Mouse (Mus musculus): Measurements from ENCODE around the gene Mief2. TPM values are rescaled to one million over a fixed set of nuclear protein-coding genes. Genes with fewer than 3 reads are reported as not detected.

Mief2 gene
- total and polyA plus RNA-seq, 2 experiments from 2014 or later: 26.5 to 35.7 TPM

- WGBS: 88% methylated on average over 10 of the region's 10 CpGs
- no peak overlapping the region for H3K4me2 ChIP-seq (ENCODE audit: low read depth)
- H3K4me1 ChIP-seq (ENCODE audit: insufficient read depth): no peaks in the 10 kb centered on the region
- peaks cover 94% of the 10 kb centered on the region for H3K36me3 ChIP-seq (ENCODE audit: insufficient read depth)
- H3K27ac ChIP-seq (ENCODE audit: low read depth, low read length): no peak overlapping the region
- no peak overlapping the region for H3K4me3 ChIP-seq (ENCODE audit: low read depth, low read length)
- TF ChIP-seq CTCF (IDR thresholded peaks at IDR 0.05; ENCODE audit: low read depth): no peak
- ATAC-seq (no peak), DNase-seq (no peak)
- no peaks in the 10 kb centered on the region for H3K9me3 ChIP-seq (ENCODE audit: low read length)
- H3K9ac ChIP-seq: no peak overlapping the region
- no peaks in the 10 kb centered on the region for H3K27me3 ChIP-seq (ENCODE audit: insufficient read depth, low read length)
Measured at GRCm38 (mm10) chr11:60708631-60709030, 19.6 kb upstream of the Mief2 start.

- ATAC-seq: no peak
- WGBS: 95% methylated on average over 45 of the region's 45 CpGs
- Histone ChIP-seq H3K27ac (ENCODE audit: low read depth, low read length) (no peak overlapping the region), H3K4me2 (ENCODE audit: low read depth) (no peak overlapping the region), H3K9ac (no peak overlapping the region), H3K9me3 (ENCODE audit: low read length) (no peaks in the 10 kb centered on the region), H3K4me1 (ENCODE audit: insufficient read depth) (no peaks in the 10 kb centered on the region), H3K27me3 (ENCODE audit: insufficient read depth, low read length) (no peaks in the 10 kb centered on the region), H3K36me3 (ENCODE audit: insufficient read depth) (peaks cover 99% of the 10 kb centered on the region), H3K4me3 (ENCODE audit: low read depth, low read length) (no peak overlapping the region)
- TF ChIP-seq CTCF (IDR thresholded peaks at IDR 0.05; ENCODE audit: low read depth): no peak
- DNase-seq: no peak
Measured at GRCm38 (mm10) chr11:60709481-60710465, 18.4 kb upstream of the Mief2 start.

- H3K4me1 ChIP-seq (ENCODE audit: insufficient read depth): no peaks in the 10 kb centered on the region
- H3K9ac ChIP-seq: no peak overlapping the region
- no peak overlapping the region for H3K4me3 ChIP-seq (ENCODE audit: low read depth, low read length)
- H3K27me3 ChIP-seq (ENCODE audit: insufficient read depth, low read length): no peaks in the 10 kb centered on the region
- no peak overlapping the region for H3K27ac ChIP-seq (ENCODE audit: low read depth, low read length)
- DNase-seq (no peak), ATAC-seq (no peak)
- H3K9me3 ChIP-seq (ENCODE audit: low read length): no peaks in the 10 kb centered on the region
- H3K4me2 ChIP-seq (ENCODE audit: low read depth): no peak overlapping the region
- WGBS: 92% methylated on average over 17 of the region's 17 CpGs
- no peak for TF ChIP-seq CTCF (IDR thresholded peaks at IDR 0.05; ENCODE audit: low read depth)
- H3K36me3 ChIP-seq (ENCODE audit: insufficient read depth): peaks cover 100% of the 10 kb centered on the region
Measured at GRCm38 (mm10) chr11:60711218-60711617, 17.0 kb upstream of the Mief2 start.

DNA sequence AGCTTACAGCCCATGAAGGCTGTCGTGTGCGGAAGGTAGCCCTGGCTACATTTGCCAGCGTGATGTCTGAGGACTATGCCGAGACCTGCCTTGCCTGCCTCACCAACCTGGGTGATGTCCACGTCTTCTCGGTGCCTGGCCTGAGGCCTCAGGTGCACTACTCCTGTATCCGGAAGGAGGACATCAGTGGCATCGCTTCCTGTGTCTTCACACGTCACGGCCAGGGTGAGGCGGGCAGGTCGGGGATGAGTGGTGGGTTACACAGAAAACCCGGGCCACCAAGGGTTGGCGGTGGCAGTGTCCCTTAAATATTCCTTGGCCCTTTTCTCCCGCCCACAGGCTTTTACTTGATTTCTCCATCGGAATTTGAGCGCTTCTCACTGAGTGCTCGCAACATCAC lies 16.2 kb upstream of the Mief2 start:
- no peak for DNase-seq
- Histone ChIP-seq H3K27me3 (ENCODE audit: insufficient read depth, low read length) (no peaks in the 10 kb centered on the region), H3K9me3 (ENCODE audit: low read length) (no peaks in the 10 kb centered on the region), H3K4me1 (ENCODE audit: insufficient read depth) (no peaks in the 10 kb centered on the region), H3K36me3 (ENCODE audit: insufficient read depth) (peaks cover 100% of the 10 kb centered on the region), H3K27ac (ENCODE audit: low read depth, low read length) (no peak overlapping the region), H3K9ac (no peak overlapping the region), H3K4me3 (ENCODE audit: low read depth, low read length) (no peak overlapping the region), H3K4me2 (ENCODE audit: low read depth) (no peak overlapping the region)
- TF ChIP-seq CTCF (IDR thresholded peaks at IDR 0.05; ENCODE audit: low read depth): no peak
- no peak for ATAC-seq
- 91% methylated on average over 18 of the region's 18 CpGs for WGBS

GRCm38 (mm10) chr11:60712639-60713255 lies 15.5 kb upstream of the Mief2 start:
- Histone ChIP-seq H3K27me3 (ENCODE audit: insufficient read depth, low read length) (no peaks in the 10 kb centered on the region), H3K36me3 (ENCODE audit: insufficient read depth) (peaks cover 97% of the 10 kb centered on the region), H3K4me2 (ENCODE audit: low read depth) (no peak overlapping the region), H3K4me3 (ENCODE audit: low read depth, low read length) (no peak overlapping the region), H3K4me1 (ENCODE audit: insufficient read depth) (no peaks in the 10 kb centered on the region), H3K9ac (no peak overlapping the region), H3K9me3 (ENCODE audit: low read length) (no peaks in the 10 kb centered on the region), H3K27ac (ENCODE audit: low read depth, low read length) (no peak overlapping the region)
- WGBS: 95% methylated on average over 13 of the region's 13 CpGs
- no peak for ATAC-seq
- no peak for DNase-seq
- TF ChIP-seq CTCF (IDR thresholded peaks at IDR 0.05; ENCODE audit: low read depth): no peak

- no peak for DNase-seq
- no peak for TF ChIP-seq CTCF (IDR thresholded peaks at IDR 0.05; ENCODE audit: low read depth)
- no peaks in the 10 kb centered on the region for H3K4me1 ChIP-seq (ENCODE audit: insufficient read depth)
- peaks cover 96% of the 10 kb centered on the region for H3K36me3 ChIP-seq (ENCODE audit: insufficient read depth)
- no peaks in the 10 kb centered on the region for H3K27me3 ChIP-seq (ENCODE audit: insufficient read depth, low read length)
- no peaks in the 10 kb centered on the region for H3K9me3 ChIP-seq (ENCODE audit: low read length)
- no peak overlapping the region for H3K4me3 ChIP-seq (ENCODE audit: low read depth, low read length)
- no peak overlapping the region for H3K27ac ChIP-seq (ENCODE audit: low read depth, low read length)
- H3K9ac ChIP-seq: no peak overlapping the region
- 85% methylated on average over 5 of the region's 5 CpGs for WGBS
- ATAC-seq: no peak
- H3K4me2 ChIP-seq (ENCODE audit: low read depth): no peak overlapping the region
Measured at GRCm38 (mm10) chr11:60715833-60716232, 12.4 kb upstream of the Mief2 start.

GRCm38 (mm10) chr11:60719263-60719662 lies 8.9 kb upstream of the Mief2 start:
- Histone ChIP-seq H3K9me3 (ENCODE audit: low read length) (no peaks in the 10 kb centered on the region), H3K27ac (ENCODE audit: low read depth, low read length) (no peak overlapping the region), H3K9ac (no peak overlapping the region), H3K4me1 (ENCODE audit: insufficient read depth) (no peaks in the 10 kb centered on the region), H3K36me3 (ENCODE audit: insufficient read depth) (peaks cover 95% of the 10 kb centered on the region), H3K27me3 (ENCODE audit: insufficient read depth, low read length) (no peaks in the 10 kb centered on the region), H3K4me3 (ENCODE audit: low read depth, low read length) (no peak overlapping the region), H3K4me2 (ENCODE audit: low read depth) (no peak overlapping the region)
- TF ChIP-seq CTCF (IDR thresholded peaks at IDR 0.05; ENCODE audit: low read depth): no peak
- ATAC-seq: no peak
- 95% methylated on average over 5 of the region's 5 CpGs for WGBS
- DNase-seq: no peak
